Mouse (Mus musculus): ENCODE measurements around the gene Wdr48.

GRCm38 (mm10) chr9:119966221-119966910 is 71.7 kb downstream of the Wdr48 start:
- TF ChIP-seq CTCF (IDR thresholded peaks at IDR 0.05) (no peak), POLR2A (IDR thresholded peaks at IDR 0.05; ENCODE audit: insufficient read depth, low read depth, low read length) (no peak)
